Comparison of ENCODE assay signal across 7 mouse cellular contexts in the genomic region with DNA sequence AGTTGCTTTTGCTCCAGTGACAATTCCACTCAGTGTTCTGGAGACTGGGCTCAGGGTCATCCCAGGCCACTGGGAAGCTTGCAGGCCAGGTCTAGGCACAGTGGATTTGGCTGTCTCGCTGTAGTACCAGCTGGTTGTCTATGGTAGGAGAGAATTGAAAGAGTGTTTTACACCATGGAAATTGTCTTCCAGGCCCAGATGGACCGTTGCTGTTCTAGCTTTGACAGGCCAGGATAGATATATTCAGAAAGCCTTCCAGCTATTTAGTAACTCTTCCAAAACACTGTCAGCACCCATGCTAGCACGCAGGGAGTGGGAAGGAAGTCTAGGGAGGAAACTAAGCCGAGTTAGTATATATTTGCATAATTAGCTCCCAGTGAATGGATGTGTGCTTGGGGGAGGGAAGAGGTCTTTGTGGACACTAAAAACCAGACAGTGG.
DNase-seq lines count a peak whose midpoint lies in the region; ATAC-seq and TF ChIP-seq lines count a peak whose summit lies in the region.

No protein-coding gene starts in this region.

- no peaks in the 10 kb centered on the region for H3K36me3 ChIP-seq in hindbrain, embryonic 16.5 days (ENCODE audit: control insufficient read depth, insufficient read depth, low read length)

- H3K27ac ChIP-seq in hindbrain, embryonic 16.5 days (ENCODE audit: low read depth, low read length) = no peak overlapping the region

- ATAC-seq in frontal cortex, adult (ENCODE audit: low TSS enrichment) = peak; percentile 99
- peak; percentile 90 for ATAC-seq in hindbrain, embryonic 16.5 days

- H3K4me3 ChIP-seq in hindbrain, embryonic 16.5 days (ENCODE audit: low read length) = no peak overlapping the region

- no peaks in the 10 kb centered on the region for H3K27me3 ChIP-seq in hindbrain, embryonic 16.5 days (replicated peaks; ENCODE audit: control insufficient read depth, insufficient read depth, low read length)

- WGBS in hindbrain, embryonic 16.5 days = 18% methylated on average over 4 of the region's 4 CpGs

- TF ChIP-seq CTCF in brain, embryonic 14.5 days (IDR thresholded peaks at IDR 0.05; ENCODE audit: borderline replicate concordance, extremely low read depth, insufficient read depth, insufficient read length) = no peak

- peak; percentile 91 for DNase-seq in brain, embryonic 14.5 days (ENCODE audit: low read depth)
- DNase-seq in lung, postnatal 25 days (ENCODE audit: low spot score) = peak; percentile 8
- no peak for DNase-seq in c-Kit-positive CD71-positive TER-119-positive erythroid progenitor cells, embryonic 14.5 days (ENCODE audit: low spot score)
- DNase-seq in adrenal gland, postnatal 4 days (ENCODE audit: low spot score in 2 of 2) = no peak
- no peak for DNase-seq in embryo, embryonic 10.5 days (ENCODE audit: low spot score)

- H3K4me1 ChIP-seq in hindbrain, embryonic 16.5 days (ENCODE audit: control insufficient read depth, insufficient read depth, low read depth, low read length) = no peaks in the 10 kb centered on the region; the same call in 1 of the 2 replicates

- TF ChIP-seq POLR2A in brain, embryonic 14.5 days (IDR thresholded peaks at IDR 0.05; ENCODE audit: borderline replicate concordance, extremely low read depth, insufficient read depth, insufficient read length, poor library complexity, severe bottlenecking) = no peak

- H3K9me3 ChIP-seq in hindbrain, embryonic 16.5 days (ENCODE audit: control insufficient read depth, low read length) = no peaks in the 10 kb centered on the region

- H3K9ac ChIP-seq in hindbrain, embryonic 16.5 days (ENCODE audit: low read depth, low read length) = no peak overlapping the region

- H3K4me2 ChIP-seq in hindbrain, embryonic 16.5 days (ENCODE audit: low read length) = no peak overlapping the region

Comparison
In these comparisons a context has a peak if more than half of its experiments do, and no peak if none do; other contexts are left out.
1. DNase-seq: peak in brain, embryonic 14.5 days (single experiment) and lung, postnatal 25 days (single experiment); none in c-Kit-positive CD71-positive TER-119-positive erythroid progenitor cells, embryonic 14.5 days (single experiment), adrenal gland, postnatal 4 days (0 of 2) and embryo, embryonic 10.5 days (single experiment).